Mouse (Mus musculus): ENCODE results near the gene Wfikkn1. TPM values are rescaled to one million over a fixed set of nuclear protein-coding genes. Genes with fewer than 3 reads are reported as not detected.

Wfikkn1 gene
- total and polyA plus RNA-seq, 3 experiments, result 0.19 to 0.53 TPM; not detected in 1

DNA sequence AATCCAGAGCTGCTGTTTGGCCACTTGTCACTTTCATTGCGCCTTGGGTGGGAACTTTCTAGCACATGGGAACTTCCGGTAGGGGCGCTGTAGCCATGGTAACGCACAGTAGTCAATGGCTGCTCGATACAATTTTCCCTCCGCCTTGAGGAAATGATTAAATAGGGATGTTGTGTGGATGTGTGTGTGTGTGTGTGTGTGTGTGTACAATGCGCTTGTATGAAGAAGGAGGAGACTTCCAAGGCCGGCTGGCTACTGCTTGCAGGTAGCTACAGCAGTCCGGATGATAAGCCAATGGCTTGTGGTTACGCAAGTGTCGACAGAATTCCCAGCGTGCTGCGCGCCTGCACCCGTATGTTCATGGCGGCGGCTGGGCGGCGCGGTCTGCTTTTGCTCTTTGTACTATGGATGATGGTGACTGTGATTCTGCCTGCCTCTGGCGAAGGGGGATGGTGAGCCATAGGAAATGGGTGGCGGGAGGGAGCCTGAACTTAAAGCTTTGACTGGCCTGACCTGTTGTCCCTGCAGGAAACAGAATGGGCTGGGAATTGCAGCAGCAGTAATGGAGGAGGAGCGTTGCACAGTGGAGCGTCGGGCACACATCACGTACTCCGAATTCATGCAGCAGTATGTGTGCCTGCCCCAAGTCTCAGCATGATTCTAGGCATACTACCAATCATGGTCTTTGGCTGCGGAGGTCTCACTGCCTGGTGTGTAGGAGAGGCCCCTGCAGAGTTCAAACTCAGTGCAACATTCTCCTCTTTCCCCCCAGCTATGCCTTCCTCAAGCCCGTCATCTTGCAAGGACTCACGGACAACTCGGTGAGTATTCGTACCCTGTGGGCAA is 51.7 kb downstream of the Wfikkn1 start, which contains the start of gene Jmjd8 (continued):
- 0 out of 4 replicates have a peak, but pooled peaks of 1 of the 2 experiments have one; percentile 12 for TF ChIP-seq EP300 (IDR thresholded peaks at IDR 0.05; ENCODE audit: low read depth in 1 of 2, low read length in 2 of 2)
- TF ChIP-seq JUND (IDR thresholded peaks at IDR 0.05; ENCODE audit: low read depth, low read length), result no peak
- peak; percentile 79 for TF ChIP-seq MAX (IDR thresholded peaks at IDR 0.05; ENCODE audit: low read length)
- no peak for TF ChIP-seq CHD1 (IDR thresholded peaks at IDR 0.05; ENCODE audit: low read depth, low read length)
- peak; percentile 86 for TF ChIP-seq MXI1 (IDR thresholded peaks at IDR 0.05; ENCODE audit: low read depth, low read length)
- no peak for TF ChIP-seq GABPA (IDR thresholded peaks at IDR 0.05; ENCODE audit: low read depth, low read length)
- 0 out of 2 replicates have a peak, but pooled peaks have one; percentile 38 for TF ChIP-seq MAZ (IDR thresholded peaks at IDR 0.05; ENCODE audit: low read depth, low read length)
- TF ChIP-seq HCFC1 (IDR thresholded peaks at IDR 0.05; ENCODE audit: low read depth, low read length), result peak; percentile 84
- TF ChIP-seq RAD21 (IDR thresholded peaks at IDR 0.05; ENCODE audit: low read depth, low read length), result no peak
- peak; percentile 83 to 84; a peak in 2 of 4 replicates for TF ChIP-seq POLR2A (IDR thresholded peaks at IDR 0.05; ENCODE audit: control insufficient read depth in 1 of 2, insufficient read depth in 1 of 2, low read depth in 1 of 2, low read length in 2 of 2, poor library complexity in 1 of 2)
- TF ChIP-seq TCF12 (IDR thresholded peaks at IDR 0.05; ENCODE audit: low read depth, low read length), result peak; percentile 68
- no peak for TF ChIP-seq TAL1 (IDR thresholded peaks at IDR 0.05; ENCODE audit: low read length)
- TF ChIP-seq NELFE (IDR thresholded peaks at IDR 0.05; ENCODE audit: low read depth, low read length), result peak; percentile 90
- peak; percentile 63; the same call in 1 of the 2 replicates for TF ChIP-seq E2F4 (IDR thresholded peaks at IDR 0.05; ENCODE audit: borderline replicate concordance, low read depth, low read length)
- TF ChIP-seq MYC (IDR thresholded peaks at IDR 0.05; ENCODE audit: low read depth, low read length), result peak; percentile 75
- TF ChIP-seq BHLHE40 (IDR thresholded peaks at IDR 0.05; ENCODE audit: borderline replicate concordance, low read depth, low read length), result no peak
- no peak; the same call in 1 of the 2 replicates for TF ChIP-seq SMC3 (IDR thresholded peaks at IDR 0.05; ENCODE audit: low read depth, low read length)
- TF ChIP-seq KAT2A (conservative IDR thresholded peaks at IDR 0.05; ENCODE audit: low read depth, low read length), result peak; percentile 45; the same call in 1 of the 2 replicates
- no peak for TF ChIP-seq USF2 (IDR thresholded peaks at IDR 0.05; ENCODE audit: borderline replicate concordance in 1 of 2, insufficient read depth in 1 of 2, low read depth in 1 of 2, low read length in 2 of 2)
- no peak; the same call in 1 of the 2 replicates for TF ChIP-seq RCOR1 (IDR thresholded peaks at IDR 0.05; ENCODE audit: low read depth, low read length)
- no peak for TF ChIP-seq UBTF (IDR thresholded peaks at IDR 0.05; ENCODE audit: borderline replicate concordance, insufficient read depth, low read depth, low read length)

DNA sequence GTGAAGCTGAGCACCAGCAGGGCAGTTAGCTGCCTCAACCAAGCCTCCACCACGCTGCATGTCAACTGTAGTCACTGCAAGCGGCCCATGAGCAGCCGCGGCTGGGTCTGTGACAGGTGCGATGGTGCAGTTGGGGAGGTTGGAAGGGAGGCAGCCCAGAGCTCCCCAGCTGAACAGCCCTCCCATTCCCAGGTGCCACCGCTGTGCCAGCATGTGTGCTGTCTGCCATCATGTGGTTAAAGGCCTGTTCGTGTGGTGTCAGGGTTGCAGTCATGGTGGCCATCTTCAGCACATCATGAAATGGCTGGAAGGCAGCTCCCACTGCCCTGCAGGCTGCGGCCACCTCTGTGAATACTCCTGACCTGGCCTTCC is 52.4 kb downstream of the Wfikkn1 start:
- Histone ChIP-seq H3K9me3 (replicated peaks; ENCODE audit: insufficient read depth, low read length) (no peaks in the 10 kb centered on the region), H3K4me3 (ENCODE audit: control insufficient read depth in 1 of 2, insufficient read depth in 1 of 2, low read depth in 2 of 2, low read length in 2 of 2) (peak overlapping the region in 1 of 2 experiments; percentile 81; a peak in 2 of 4 replicates), H3K4me1 (ENCODE audit: control insufficient read depth in 1 of 2, insufficient read depth in 2 of 2, low read length in 2 of 2) (peaks cover 0 to 38% of the 10 kb centered on the region in 2 experiments; a peak in 2 of 4 replicates), H3K36me3 (ENCODE audit: control insufficient read depth in 1 of 2, insufficient read depth in 2 of 2, low read length in 2 of 2) (peaks cover 0 to 13% of the 10 kb centered on the region in 2 experiments; a peak in 2 of 4 replicates), H3K27me3 (ENCODE audit: control insufficient read depth in 1 of 2, insufficient read depth in 2 of 2, low read length in 2 of 2) (no peaks in the 10 kb centered on the region), H3K79me2 (ENCODE audit: control insufficient read depth, insufficient read depth, low read length, poor library complexity) (peaks cover 62% of the 10 kb centered on the region), H3K9ac (ENCODE audit: control insufficient read depth, low read depth, low read length, poor library complexity, severe bottlenecking) (peak overlapping the region; percentile 83; the same call in 1 of the 2 replicates), H3K27ac (ENCODE audit: control insufficient read depth, low read depth, low read length) (0 out of 2 replicates have a peak overlapping the region, but pooled peaks have one; percentile 27)
- no peak for TF ChIP-seq CHD2 (IDR thresholded peaks at IDR 0.05; ENCODE audit: low read length)
- no peak for TF ChIP-seq ZKSCAN1 (IDR thresholded peaks at IDR 0.05; ENCODE audit: low read depth, low read length)
- no peak for TF ChIP-seq ZNF384 (IDR thresholded peaks at IDR 0.05; ENCODE audit: low read depth, low read length)
- TF ChIP-seq ELF1 (IDR thresholded peaks at IDR 0.05; ENCODE audit: low read depth, low read length), result no peak
- no peak for TF ChIP-seq POLR2AphosphoS2 (IDR thresholded peaks at IDR 0.05; ENCODE audit: low read length)
- no peak for TF ChIP-seq GATA1 (IDR thresholded peaks at IDR 0.05; ENCODE audit: low read depth, low read length)
- TF ChIP-seq MAX (IDR thresholded peaks at IDR 0.05; ENCODE audit: low read length), result no peak
- TF ChIP-seq BHLHE40 (IDR thresholded peaks at IDR 0.05; ENCODE audit: borderline replicate concordance, low read depth, low read length), result no peak
- no peak for TF ChIP-seq TCF12 (IDR thresholded peaks at IDR 0.05; ENCODE audit: low read depth, low read length)
- no peak for TF ChIP-seq MAZ (IDR thresholded peaks at IDR 0.05; ENCODE audit: low read depth, low read length)
- no peak for TF ChIP-seq RCOR1 (IDR thresholded peaks at IDR 0.05; ENCODE audit: low read depth, low read length)
- DNase-seq (ENCODE audit: low read depth, low spot score), result no peak
